Mouse (Mus musculus) activated CD4-positive, CD25-positive, alpha-beta regulatory T cell, adult 9 weeks (primary cell): ENCODE measurements around the gene Tmem43. TPM values are rescaled to one million over a fixed set of nuclear protein-coding genes. Genes with fewer than 3 reads are reported as not detected.

Experiments used
- polyA plus RNA-seq: library from polyadenylated mRNA; unstranded; fragments of 100-300 nt; shearing (Covaris generic); gene quantifications from one replicate; pipeline ENCODE4 v1.2.1, GENCODE M21; 2017

Tmem43 gene
- 71.1 TPM for polyA plus RNA-seq

DNA sequence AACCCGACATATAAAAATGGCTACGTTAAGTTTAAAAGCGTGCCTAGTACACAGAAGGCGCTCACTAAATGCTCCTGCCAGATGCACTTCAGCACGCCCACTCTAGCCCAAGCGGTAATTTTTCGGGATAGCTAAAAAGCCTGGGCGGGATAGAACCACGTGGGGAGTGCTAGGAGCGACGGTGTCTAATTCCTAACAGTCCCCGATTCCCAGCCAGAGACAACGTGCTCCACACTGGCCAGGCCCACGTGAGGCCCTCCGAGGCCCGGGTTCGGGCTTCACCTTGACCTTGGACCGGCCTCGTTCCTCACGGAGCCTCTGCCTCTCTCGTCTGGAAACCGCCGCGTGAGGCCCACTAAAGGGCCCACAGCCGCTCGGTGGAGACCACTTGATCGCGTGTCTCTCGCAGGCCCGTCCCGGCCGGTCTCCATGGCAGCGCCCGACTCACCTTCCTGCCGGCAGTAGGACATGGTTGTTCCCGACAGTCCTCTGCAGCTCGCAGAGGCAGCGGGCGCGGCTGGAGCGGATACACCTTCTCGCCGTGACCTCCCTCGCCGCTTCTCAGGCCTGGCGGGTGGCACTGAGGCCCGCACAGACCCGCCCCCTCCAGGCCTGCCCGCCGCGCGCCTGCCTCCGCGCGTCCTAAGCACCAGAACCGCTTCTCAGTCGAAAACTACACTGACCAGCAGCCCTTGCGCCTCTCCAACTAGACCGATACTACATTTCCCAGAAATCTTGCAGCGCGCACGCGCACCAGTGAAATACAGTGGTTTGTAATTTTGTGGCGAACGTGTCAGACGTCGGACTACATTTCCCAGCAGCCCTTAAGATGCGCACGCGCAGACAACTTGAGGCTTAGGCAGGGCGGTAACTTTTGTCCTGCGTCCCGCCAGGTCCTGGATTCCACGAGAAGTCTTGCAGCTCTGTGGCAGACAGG lies at the start of gene Tmem43, which contains the start of gene Chchd4:
TSS of gene Tmem43 (plus strand) at position 836 of the 937 bp plus-strand sequence.
TSS of gene Chchd4 (minus strand) at position 679 of the 937 bp plus-strand sequence.

GRCm38 (mm10) chr6:91515545-91516449 lies 42.3 kb downstream of the Tmem43 start, which contains the start of the genes Xpc and Lsm3:
Gene Xpc, minus strand, starts transcription at chr6:91515888.
Gene Lsm3, plus strand, starts transcription at chr6:91515928.

Other genes starting within 250 kb of the Tmem43 start
- not detected for gene Wnt7a, start 62.3 kb upstream of the Tmem43 start, polyA plus RNA-seq
- 18.7 TPM for gene Chchd4, start 157 bp upstream of the Tmem43 start, polyA plus RNA-seq
- gene Xpc, start 42.2 kb downstream of the Tmem43 start, polyA plus RNA-seq = 36.2 TPM
- 128 TPM for gene Lsm3, start 42.2 kb downstream of the Tmem43 start, polyA plus RNA-seq
- gene Slc6a6, start 210.3 kb downstream of the Tmem43 start, polyA plus RNA-seq = 42.7 TPM